Mouse (Mus musculus) intestine, embryonic 14.5 days (tissue): Measurements from ENCODE around the gene Fkbp1b. TPM values are rescaled to one million over a fixed set of nuclear protein-coding genes. Genes with fewer than 3 reads are reported as not detected.

Experiments
- ATAC-seq: fragments of 200-750 bp; cut with Nextera tagmentation; replicated peaks from 2 replicates; pipeline ENCODE4 v1.8.0; 2017; ENCODE audit warnings: low read depth, moderate number of reproducible peaks, moderate TSS enrichment, moderate library complexity; ENCODE audit not compliant: low FRiP score, low TSS enrichment
- DNase-seq: peaks from one replicate; pipeline ENCODE4 v3.0.0-alpha.2; 2018; ENCODE audit warnings: low spot score
- H3K27ac ChIP-seq: fragments of 300-500 bp; sonication (generic); 2 replicates; pipeline ENCODE4 v1.5.1; 2014; ENCODE audit warnings: low read depth, mild to moderate bottlenecking, control low read depth
- H3K27me3 ChIP-seq: fragments of 300-500 bp; sonication (generic); replicated peaks from 2 replicates; pipeline ENCODE4 v1.6.1; 2014; ENCODE audit warnings: low read length, control low read depth; ENCODE audit not compliant: control insufficient read depth, insufficient read depth
- H3K36me3 ChIP-seq: fragments of 300-500 bp; sonication (generic); 2 replicates; pipeline ENCODE4 v1.6.1; 2014; ENCODE audit warnings: low read length, control low read depth; ENCODE audit not compliant: control insufficient read depth, insufficient read depth
- H3K4me1 ChIP-seq: fragments of 300-500 bp; sonication (generic); replicated peaks from 2 replicates; pipeline ENCODE4 v1.6.1; 2014; ENCODE audit warnings: low read length, control low read depth, mixed read lengths; ENCODE audit not compliant: control insufficient read depth, insufficient read depth
- H3K4me2 ChIP-seq: fragments of 300-500 bp; sonication (generic); 2 replicates; pipeline ENCODE4 v1.6.1; 2014; ENCODE audit warnings: low read length
- H3K4me3 ChIP-seq: fragments of 300-500 bp; sonication (generic); 2 replicates; pipeline ENCODE4 v1.5.1; 2014; ENCODE audit warnings: low read depth, low read length, control low read depth, mixed read lengths
- H3K9ac ChIP-seq: fragments of 300-500 bp; sonication (generic); 2 replicates; pipeline ENCODE4 v1.6.1; 2014; ENCODE audit warnings: mild to moderate bottlenecking, low read length
- H3K9me3 ChIP-seq: fragments of 300-500 bp; sonication (generic); 2 replicates; pipeline ENCODE4 v1.6.1; 2016; ENCODE audit warnings: low read length, control low read depth; ENCODE audit not compliant: control insufficient read depth
- WGBS: fragments of 180-500 bp; shearing (Covaris S2); extraction: QIAGEN DNeasy Blood & Tissue Kit; methylation state at CpG from one replicate; pipeline ENCODE4 v1.1.7; 2014; 5-methylcytosine and 5-hydroxymethylcytosine counted together
- polyA plus RNA-seq: library from polyadenylated mRNA; unstranded; fragments of >200 nt; fragmentation: Nextera tagmentation; extraction: Ambion mirVana; gene quantifications from 2 replicates; pipeline ENCODE4 v1.2.1, GENCODE M21; 2014

Gene Fkbp1b
- polyA plus RNA-seq, 1 experiment from 2014 or later: 14.5 TPM

DNA sequence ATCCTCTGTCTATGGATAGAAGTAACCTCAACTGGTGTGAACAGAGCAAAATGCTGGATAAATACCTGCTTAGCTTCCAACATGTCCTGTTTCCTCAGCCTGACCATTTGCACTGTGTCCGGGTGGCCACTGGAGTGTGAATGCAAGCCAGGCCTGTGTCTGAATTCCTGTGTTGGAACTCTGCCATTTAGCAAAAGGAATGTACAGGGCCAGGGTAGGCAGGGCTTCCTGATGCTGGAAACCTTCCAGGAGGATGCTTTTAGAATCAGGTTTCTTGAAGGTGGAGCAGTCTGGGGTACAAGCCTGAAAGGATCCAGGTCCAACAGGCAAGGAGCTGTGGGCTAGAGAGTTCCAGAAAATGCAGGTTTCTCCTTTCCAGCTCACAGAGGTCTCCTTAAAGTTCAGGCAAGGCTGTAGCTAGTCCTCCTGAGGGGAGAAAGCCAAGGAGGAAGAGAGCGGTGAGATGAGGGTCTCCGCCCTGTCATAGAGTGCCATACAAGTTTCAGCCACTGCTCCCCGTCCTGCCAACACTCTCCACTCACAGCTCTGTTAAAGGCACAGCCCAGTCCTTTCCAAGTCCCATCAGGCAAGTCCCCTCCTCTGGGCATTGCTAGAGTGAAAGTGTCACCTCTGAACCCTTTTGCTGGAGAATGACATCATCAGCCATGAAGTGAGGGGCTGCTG is 22.4 kb upstream of the Fkbp1b start:
- no peak overlapping the region for H3K4me2 ChIP-seq
- no peak overlapping the region for H3K9ac ChIP-seq
- H3K27ac ChIP-seq: peak overlapping the region; percentile 52; the same call in 1 of the 2 replicates
- peaks cover 12% of the 10 kb centered on the region for H3K4me1 ChIP-seq
- no peaks in the 10 kb centered on the region for H3K27me3 ChIP-seq
- 51% methylated on average over 4 of the region's 4 CpGs for WGBS
- no peaks in the 10 kb centered on the region for H3K9me3 ChIP-seq
- no peak overlapping the region for H3K4me3 ChIP-seq
- H3K36me3 ChIP-seq: no peaks in the 10 kb centered on the region
- peak; percentile 37; the same call in 1 of the 2 replicates for ATAC-seq
- DNase-seq: no peak

DNA sequence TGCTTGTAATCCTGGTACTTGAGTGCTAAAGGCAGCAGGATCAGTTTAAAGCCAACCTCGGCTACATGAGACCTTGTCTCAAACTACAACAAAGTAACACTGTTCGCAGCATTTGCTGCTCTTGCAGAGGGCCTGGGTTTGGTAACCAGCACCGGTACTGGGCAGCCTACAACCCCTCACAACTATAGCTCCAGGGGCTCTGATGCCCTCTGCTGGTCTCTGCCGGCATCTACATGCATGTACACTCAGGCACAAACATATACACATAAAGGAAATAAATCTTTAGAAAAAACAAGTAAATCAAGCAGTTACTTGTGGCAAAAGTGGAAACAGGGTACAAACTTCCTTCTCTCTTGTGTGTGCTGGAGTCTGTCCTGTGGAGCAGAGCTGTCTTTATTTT is 21.3 kb upstream of the Fkbp1b start:
- H3K4me2 ChIP-seq: no peak overlapping the region
- H3K27me3 ChIP-seq: no peaks in the 10 kb centered on the region
- no peak overlapping the region for H3K9ac ChIP-seq
- no peak for DNase-seq
- no peaks in the 10 kb centered on the region for H3K36me3 ChIP-seq
- H3K4me3 ChIP-seq: no peak overlapping the region
- no peaks in the 10 kb centered on the region for H3K9me3 ChIP-seq
- no peak overlapping the region for H3K27ac ChIP-seq
- WGBS: 89% methylated on average over 4 of the region's 4 CpGs
- ATAC-seq: no peak
- peaks cover 12% of the 10 kb centered on the region for H3K4me1 ChIP-seq

DNA sequence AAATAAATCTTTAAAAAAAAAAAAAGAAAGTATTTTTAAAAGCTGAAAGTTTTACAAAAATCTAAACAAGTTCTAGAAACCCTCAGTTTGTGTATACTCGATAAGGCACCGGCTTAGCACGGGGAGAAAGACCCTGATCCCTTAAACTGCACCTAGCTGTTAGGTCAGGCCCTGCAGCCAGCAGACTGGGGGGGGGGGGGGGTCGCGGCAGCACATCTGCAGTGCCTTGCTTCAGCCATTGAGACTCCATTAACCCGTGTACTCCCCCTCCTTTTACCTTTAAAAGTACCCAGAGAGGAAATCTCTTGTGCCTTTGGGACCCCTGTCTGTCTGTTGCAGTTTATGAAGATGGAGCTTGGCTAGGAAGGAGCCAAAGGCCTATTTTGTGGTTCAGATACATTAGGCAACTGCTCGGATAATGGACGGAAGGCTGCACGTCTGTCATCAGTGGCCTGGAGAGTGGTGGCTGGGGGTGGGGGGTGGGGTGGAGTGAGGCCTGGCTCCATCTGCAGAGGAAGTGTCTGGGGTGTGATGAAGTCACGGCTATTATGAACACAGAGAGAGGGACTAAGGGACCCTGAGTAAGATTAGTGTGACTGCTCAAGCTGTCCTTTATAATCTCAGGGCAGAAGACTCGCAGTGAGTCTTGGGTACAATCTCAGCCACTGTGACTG is 18.0 kb upstream of the Fkbp1b start:
- Histone ChIP-seq H3K27ac (no peak overlapping the region), H3K27me3 (no peaks in the 10 kb centered on the region), H3K4me3 (no peak overlapping the region), H3K4me1 (peaks cover 9% of the 10 kb centered on the region), H3K9me3 (no peaks in the 10 kb centered on the region), H3K36me3 (peaks cover 14% of the 10 kb centered on the region), H3K9ac (no peak overlapping the region), H3K4me2 (no peak overlapping the region)
- ATAC-seq (no peak), DNase-seq (no peak)
- WGBS: 53% methylated on average over 11 of the region's 11 CpGs

DNA sequence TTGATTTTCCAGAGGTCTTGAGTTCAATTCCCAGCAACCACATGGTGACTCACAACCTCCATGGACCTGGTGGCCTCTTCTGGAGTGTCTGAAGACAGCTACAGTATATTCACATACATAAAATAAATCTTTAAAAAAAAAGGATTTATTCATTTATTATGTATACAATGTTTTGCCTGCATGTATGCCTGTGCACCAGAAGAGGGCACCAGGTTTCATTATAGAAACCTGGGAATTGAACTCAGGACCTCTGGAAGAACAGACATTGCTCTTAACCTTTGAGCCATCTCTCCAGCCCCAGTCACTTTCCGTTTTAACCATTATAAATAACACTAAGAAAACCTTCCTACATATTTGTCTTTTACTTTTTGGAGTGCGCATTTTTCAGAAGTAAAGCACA is 15.4 kb upstream of the Fkbp1b start:
- 91% methylated on average over 2 of the region's 2 CpGs for WGBS
- DNase-seq: no peak
- ATAC-seq: no peak

DNA sequence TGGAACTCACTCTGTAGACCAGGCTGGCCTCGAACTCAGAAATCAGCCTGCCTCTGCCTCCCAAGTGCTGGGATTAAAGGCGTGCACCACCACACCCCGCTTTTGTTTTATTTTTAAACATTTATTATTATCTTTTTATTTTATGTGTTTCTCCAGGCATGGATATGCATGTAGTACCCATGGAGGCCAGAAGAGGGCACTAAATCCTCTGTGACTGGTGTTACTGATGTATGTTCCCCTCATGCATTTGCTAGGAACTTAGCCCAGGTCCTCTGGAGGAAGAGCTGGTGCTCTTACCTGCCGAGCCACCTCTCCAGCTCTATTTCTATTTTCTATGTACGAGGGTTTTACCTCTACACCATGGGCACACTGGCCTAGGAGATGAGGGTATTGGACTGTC is 14.8 kb upstream of the Fkbp1b start:
- no peaks in the 10 kb centered on the region for H3K27me3 ChIP-seq
- 98% methylated on average over 5 of the region's 5 CpGs for WGBS
- no peak overlapping the region for H3K4me3 ChIP-seq
- H3K36me3 ChIP-seq: peaks cover 21% of the 10 kb centered on the region
- no peak for ATAC-seq
- no peak for DNase-seq
- H3K27ac ChIP-seq: no peak overlapping the region
- no peaks in the 10 kb centered on the region for H3K9me3 ChIP-seq
- H3K9ac ChIP-seq: no peak overlapping the region
- H3K4me2 ChIP-seq: no peak overlapping the region
- no peaks in the 10 kb centered on the region for H3K4me1 ChIP-seq

More for the DNA sequence above, 15.4 kb upstream of the Fkbp1b start:
- no peak overlapping the region for H3K4me3 ChIP-seq
- H3K36me3 ChIP-seq: peaks cover 14% of the 10 kb centered on the region
- H3K9me3 ChIP-seq: no peaks in the 10 kb centered on the region
- no peaks in the 10 kb centered on the region for H3K27me3 ChIP-seq
- H3K9ac ChIP-seq: no peak overlapping the region
- no peak overlapping the region for H3K27ac ChIP-seq
- no peak overlapping the region for H3K4me2 ChIP-seq
- no peaks in the 10 kb centered on the region for H3K4me1 ChIP-seq

DNA sequence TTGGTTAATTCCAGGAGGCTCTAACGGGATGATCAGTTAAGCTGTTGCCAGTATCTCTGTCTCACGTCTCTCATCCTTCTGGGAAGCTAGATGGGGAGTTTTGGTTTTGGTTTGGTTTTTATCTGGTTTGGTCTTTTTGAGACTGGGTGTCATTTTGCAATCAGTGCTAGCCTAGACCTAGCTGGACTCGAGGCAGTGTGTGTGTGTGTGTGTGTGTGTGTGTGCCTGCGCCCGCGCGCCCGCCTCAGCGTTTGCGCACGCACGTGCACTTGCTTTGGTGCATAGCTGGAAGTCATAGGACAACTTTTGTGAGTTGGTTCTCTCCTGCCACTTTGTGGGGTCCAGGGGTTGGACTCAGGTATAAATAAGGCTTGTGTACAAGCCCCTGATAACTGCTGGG is 2.4 kb upstream of the Fkbp1b start:
- Histone ChIP-seq H3K4me3 (peak overlapping the region; percentile 57), H3K4me1 (peaks cover 9% of the 10 kb centered on the region), H3K27ac (peak overlapping the region; percentile 7; the same call in 1 of the 2 replicates), H3K4me2 (peak overlapping the region; percentile 72), H3K36me3 (no peaks in the 10 kb centered on the region), H3K27me3 (0 out of 2 replicates have a peak, but pooled peaks cover 3% of the 10 kb centered on the region), H3K9ac (peak overlapping the region; percentile 42), H3K9me3 (no peaks in the 10 kb centered on the region)
- 0% methylated on average over 12 of the region's 12 CpGs for WGBS
- DNase-seq (peak; percentile 76), ATAC-seq (no peak)

DNA sequence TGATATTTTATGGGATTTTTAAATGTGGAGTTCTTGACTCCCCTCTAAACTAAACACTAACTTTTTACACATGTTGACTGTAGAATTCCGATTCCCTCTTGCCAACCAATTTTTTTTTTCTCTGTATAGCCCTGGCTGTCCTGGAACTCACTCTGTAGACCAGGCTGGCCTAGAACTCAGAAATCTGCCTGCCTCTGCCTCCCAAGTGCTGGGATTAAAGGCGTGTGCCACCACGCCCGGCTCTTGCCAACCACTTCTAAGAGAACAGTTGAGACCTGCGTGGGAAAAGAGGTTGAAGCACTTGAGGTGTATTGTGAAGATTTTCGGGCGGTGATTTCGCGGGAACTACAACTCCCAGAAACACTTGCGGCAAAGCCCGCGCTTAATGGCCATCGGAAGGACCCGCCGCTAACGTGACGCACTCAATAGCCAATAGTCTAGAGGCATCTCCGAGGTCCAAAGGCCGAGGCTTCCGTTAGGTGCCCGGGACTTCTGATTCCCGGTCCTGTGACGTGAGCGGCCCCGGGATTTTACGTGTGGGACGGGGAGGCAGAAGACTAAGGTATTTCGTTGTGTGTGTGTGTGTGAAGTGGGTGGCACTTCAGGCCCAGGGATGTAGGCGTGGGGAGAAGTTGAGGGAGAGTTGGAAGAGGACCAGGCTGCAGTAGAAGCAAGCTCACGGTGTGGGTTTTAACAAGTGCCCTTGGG is 1.7 kb upstream of the Fkbp1b start, which contains the start of gene Wdcp:
Gene Wdcp, plus strand, starts transcription at position 414 of the 708 bp plus-strand sequence.
- peak within 1 kb of the TSS; percentile 42 for H3K9ac ChIP-seq
- DNase-seq: peak; percentile 93
- peak within 1 kb of the TSS; percentile 57 for H3K4me3 ChIP-seq
- WGBS: 1% methylated on average over 30 of the region's 30 CpGs
- peak within 1 kb of the TSS; percentile 72 for H3K4me2 ChIP-seq
- ATAC-seq: peak; percentile 89
- H3K4me1 ChIP-seq: peaks cover 9% of the 10 kb centered on the region
- H3K36me3 ChIP-seq: no peaks in the 10 kb centered on the region
- H3K27me3 ChIP-seq: 0 out of 2 replicates have a peak, but pooled peaks cover 3% of the 10 kb centered on the region
- H3K27ac ChIP-seq: peak within 1 kb of the TSS; percentile 7; the same call in 1 of the 2 replicates
- no peaks in the 10 kb centered on the region for H3K9me3 ChIP-seq

DNA sequence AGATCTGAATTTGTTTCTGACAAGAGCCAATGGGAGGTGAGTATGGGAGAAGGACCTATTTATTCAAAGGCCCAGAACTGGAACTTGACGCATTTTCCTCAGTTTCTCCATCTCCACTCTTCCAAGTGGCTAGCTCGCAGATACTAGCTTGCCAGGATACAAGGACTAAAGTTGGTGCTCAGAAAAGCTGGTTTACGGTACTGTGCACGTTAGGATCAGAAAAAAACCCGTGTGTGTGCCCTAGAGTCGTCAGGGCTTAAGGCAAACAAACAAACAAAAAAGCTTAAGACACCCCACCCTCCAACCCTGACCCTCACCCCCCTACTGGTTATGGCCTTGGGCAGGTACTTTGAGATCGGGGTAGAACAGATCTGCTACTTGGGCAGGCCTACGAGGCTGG is 1.1 kb upstream of the Fkbp1b start:
- H3K27me3 ChIP-seq: 0 out of 2 replicates have a peak, but pooled peaks cover 3% of the 10 kb centered on the region
- H3K9ac ChIP-seq: no peak overlapping the region
- ATAC-seq: no peak
- no peaks in the 10 kb centered on the region for H3K36me3 ChIP-seq
- peaks cover 9% of the 10 kb centered on the region for H3K4me1 ChIP-seq
- no peak overlapping the region; the same call in 1 of the 2 replicates for H3K4me2 ChIP-seq
- WGBS: 83% methylated on average over 8 of the region's 8 CpGs
- no peaks in the 10 kb centered on the region for H3K9me3 ChIP-seq
- H3K27ac ChIP-seq: no peak overlapping the region
- H3K4me3 ChIP-seq: no peak overlapping the region
- no peak for DNase-seq
